Mouse (Mus musculus) left cerebral cortex, postnatal 4 days (tissue): ENCODE data around the gene Gm10295. TPM values are rescaled to one million over a fixed set of nuclear protein-coding genes. Genes with fewer than 3 reads are reported as not detected.
A peak's percentile ranks its signal among the peaks of the same experiment; 100 is the strongest.

Experiments used
- DNase-seq: peaks from one replicate; pipeline ENCODE4 v3.0.0-alpha.2; 2022
- intact Hi-C: fragments of 180-260 bp; cut with DNase I; formaldehyde crosslinking; loops from one replicate; pipeline ENCODE4 v1.15.1; 2025
- total RNA-seq, 2 experiments: library from RNA; stranded (reverse); gene quantifications; 2 replicates each; pipeline ENCODE4 v1.2.3; 2021

The Gm10295 gene
- not detected for total RNA-seq

GRCm38 (mm10) chr7:71351364-71351763 is at the start of gene Gm10295:
Gene Gm10295, minus strand, starts transcription at chr7:71351485.
- DNase-seq = peak; percentile 10
- intact Hi-C loops = no loop called here

DNA sequence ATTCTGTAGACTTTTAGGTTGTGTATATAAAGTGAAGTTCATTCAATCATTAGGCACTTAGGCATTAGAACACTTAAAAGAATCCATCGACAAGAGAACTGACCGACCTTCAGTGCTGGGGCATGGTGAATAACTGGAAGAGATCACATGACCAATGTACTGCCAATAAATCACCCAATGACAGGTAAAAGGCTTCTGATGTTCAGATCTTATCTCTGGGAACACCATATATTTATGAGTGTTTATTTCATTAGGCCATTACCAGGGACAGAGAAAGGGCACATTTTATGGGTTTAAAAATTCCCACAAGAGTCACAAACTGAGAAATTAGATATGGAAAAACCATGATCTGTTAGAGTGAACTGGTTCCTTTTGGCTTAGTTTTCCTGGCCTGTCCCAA is 49.7 kb upstream of the Gm10295 start:
- intact Hi-C loops = no loop called here
- DNase-seq = no peak

- intact Hi-C loops = no loop called here
- DNase-seq = no peak
Observed at GRCm38 (mm10) chr7:71399891-71400632, 48.8 kb upstream of the Gm10295 start.

GRCm38 (mm10) chr7:71398959-71399756 is 47.9 kb upstream of the Gm10295 start:
- no peak for DNase-seq
- intact Hi-C loops = no loop called here

DNA sequence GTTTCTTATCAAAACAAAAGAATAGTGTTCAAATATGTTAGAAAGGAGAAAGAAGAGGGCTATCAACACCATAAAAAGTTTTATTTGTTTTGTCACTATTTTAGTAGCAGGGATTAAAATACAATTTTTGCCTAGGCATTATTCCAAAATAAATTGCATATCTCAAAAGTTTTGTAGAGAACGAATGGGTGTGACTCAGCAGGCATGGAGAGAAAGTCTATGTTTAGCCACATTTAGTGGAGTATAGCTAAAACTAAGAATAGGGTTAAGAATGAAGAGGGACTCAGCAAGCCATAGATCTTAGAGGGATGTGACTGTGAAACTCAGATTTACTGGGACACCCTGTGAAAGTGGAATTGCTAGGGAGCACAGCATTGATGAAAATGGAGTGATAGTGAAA is 47.1 kb upstream of the Gm10295 start:
- DNase-seq = no peak
- intact Hi-C loops = no loop called here

GRCm38 (mm10) chr7:71392795-71393341 is 41.6 kb upstream of the Gm10295 start:
- no peak for DNase-seq
- intact Hi-C loops = no loop called here

DNA sequence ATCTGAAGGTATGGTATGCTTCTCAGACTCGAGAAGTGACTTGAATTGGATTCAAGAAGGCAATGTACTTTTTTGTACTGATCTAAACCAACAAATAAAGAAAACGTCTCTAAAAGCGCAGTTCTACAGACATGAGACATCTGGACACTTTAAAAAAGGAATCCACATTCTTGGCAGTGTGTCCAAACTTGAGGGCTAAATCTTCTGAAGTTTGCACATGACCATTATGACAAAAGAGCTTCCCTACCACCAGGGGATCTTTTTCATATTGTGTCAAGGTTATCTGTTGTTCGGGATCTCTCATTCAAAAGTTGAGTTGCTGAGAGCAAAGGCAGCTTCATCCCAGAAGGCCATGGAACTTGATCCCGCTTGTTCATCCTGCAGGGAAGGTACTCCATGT is 40.0 kb upstream of the Gm10295 start:
- DNase-seq = no peak
- intact Hi-C loops = no loop called here

- no peak for DNase-seq
- intact Hi-C loops = no loop called here
Observed at GRCm38 (mm10) chr7:71390291-71390690, 39.0 kb upstream of the Gm10295 start.

DNA sequence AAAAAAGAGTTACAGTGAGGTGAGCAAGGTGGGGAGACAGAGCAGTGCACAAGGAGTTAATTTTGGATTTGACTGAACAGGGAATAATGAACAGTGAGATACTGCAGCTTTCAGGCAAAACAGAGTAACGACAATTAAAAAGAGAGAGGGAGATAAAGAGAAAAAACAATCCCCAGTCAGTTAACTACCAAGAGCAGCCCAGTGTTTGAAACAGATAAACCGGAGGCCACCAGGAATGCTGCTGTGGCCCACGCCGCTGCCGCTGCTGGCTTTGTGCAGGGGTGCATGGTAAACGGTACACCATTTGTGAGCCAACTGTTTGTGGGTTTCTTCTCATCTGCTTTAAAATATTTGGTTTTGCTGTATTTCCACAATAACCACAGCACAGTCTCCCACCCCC is 34.8 kb upstream of the Gm10295 start:
- DNase-seq = no peak

DNA sequence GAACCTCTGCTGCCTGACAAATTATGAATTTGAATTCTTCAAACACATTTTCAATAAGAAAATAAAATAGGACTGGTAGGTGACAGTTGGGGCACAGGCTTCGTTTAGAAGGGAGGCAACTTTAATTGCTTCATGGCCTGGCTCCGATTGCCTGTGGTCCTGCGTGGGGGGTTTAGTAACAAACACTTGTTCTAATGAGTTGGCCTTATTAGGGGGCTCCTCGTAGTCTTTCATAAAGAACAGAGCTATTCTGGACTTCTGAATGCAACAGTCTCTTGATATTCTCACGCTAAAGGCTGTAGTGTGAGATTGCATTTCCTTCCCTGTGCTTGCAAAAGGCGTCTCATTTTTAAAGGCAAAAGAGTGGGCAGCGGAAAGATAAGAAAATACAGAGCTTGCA is 33.6 kb upstream of the Gm10295 start:
- no peak for DNase-seq
- intact Hi-C loops = loop anchor here (5.0 kb wide), 2 partner anchors 482 to 1018 kb away; partner anchors contain the start of gene Nr2f2

More for the DNA sequence above, 34.8 kb upstream of the Gm10295 start:
- intact Hi-C loops = no loop called here

GRCm38 (mm10) chr7:71383341-71384130 is 32.3 kb upstream of the Gm10295 start:
- peak; percentile 35 for DNase-seq
- intact Hi-C loops = loop anchor here (5.0 kb wide), 2 partner anchors 484 to 1016 kb away; partner anchors contain the start of gene Nr2f2

- DNase-seq = no peak
- intact Hi-C loops = loop anchor here (5.0 kb wide), 2 partner anchors 487 to 1013 kb away; partner anchors contain the start of gene Nr2f2
Observed at GRCm38 (mm10) chr7:71379826-71380825, 28.8 kb upstream of the Gm10295 start.

GRCm38 (mm10) chr7:71378812-71379760 is 27.8 kb upstream of the Gm10295 start:
- intact Hi-C loops = no loop called here
- peak; percentile 23 for DNase-seq

DNA sequence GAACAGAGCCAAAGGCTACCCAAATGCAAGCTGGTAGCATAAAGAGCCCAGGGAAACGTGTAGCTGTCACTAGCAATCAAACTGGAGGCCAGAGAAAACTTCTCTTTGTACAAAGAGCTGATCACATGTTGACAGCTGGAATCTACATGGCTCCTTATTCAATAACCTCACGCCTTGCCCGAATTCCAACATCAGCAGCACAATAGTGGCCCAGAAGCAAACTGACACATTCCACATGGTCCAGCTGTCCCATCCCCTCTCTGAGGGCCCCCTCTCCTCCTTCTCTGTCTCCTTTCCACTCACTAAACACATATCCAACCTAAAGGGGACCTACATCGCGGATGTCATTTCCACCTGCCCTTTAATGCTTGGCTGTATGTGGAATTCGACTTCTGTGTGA is 26.7 kb upstream of the Gm10295 start:
- intact Hi-C loops = no loop called here
- DNase-seq = no peak

GRCm38 (mm10) chr7:71374059-71374458 is 22.8 kb upstream of the Gm10295 start:
- intact Hi-C loops = no loop called here
- no peak for DNase-seq

DNA sequence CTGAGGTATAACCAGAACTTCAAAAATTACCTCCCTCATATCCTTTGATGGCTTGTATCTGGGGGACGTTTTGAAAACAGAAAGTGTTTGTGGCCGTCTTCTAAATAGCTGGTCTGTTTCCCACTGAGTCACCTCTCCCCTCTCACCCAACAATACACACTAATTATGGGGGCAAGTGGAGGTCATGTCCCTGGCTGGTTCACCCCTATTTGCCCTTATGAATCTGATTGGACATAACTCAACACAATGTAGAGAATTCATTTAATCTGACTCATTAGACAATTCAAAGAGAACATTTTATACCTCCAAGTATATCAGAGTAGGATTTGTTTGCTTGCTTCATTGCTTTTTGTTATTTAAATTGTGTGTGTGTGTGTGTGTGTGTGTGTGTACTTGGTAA is 20.6 kb upstream of the Gm10295 start:
- intact Hi-C loops = no loop called here
- DNase-seq = no peak

GRCm38 (mm10) chr7:71370746-71371145 is 19.5 kb upstream of the Gm10295 start:
- intact Hi-C loops = no loop called here
- no peak for DNase-seq

DNA sequence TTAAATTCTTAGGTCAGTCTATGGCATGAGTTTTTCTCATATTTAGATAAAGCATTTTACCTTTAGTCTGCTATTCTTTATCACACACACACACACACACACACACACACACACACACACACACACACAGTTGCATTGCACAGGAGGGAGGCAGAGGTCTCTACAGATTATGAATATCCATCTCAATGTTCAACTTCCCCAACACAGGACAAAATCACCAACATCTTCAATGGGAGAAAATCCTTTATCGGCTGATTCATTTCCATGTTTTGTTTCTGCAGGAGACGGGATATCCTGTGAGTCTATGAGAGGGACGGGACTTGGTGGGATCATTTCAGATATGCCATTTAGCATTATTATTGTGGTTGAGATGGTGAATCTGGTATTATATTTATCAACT is 18.8 kb upstream of the Gm10295 start:
- intact Hi-C loops = no loop called here
- no peak for DNase-seq
